Mouse (Mus musculus): ENCODE measurements at regions not wholly inside any gene's neighbourhood (a gene's known extent, or its start where the extent isn't known, plus 50 kb on each side); places are given as distances from the start of the nearest gene placed in this dataset.
A peak's percentile ranks its signal among the peaks of the same experiment; 100 is the strongest.

GRCm38 (mm10) chr14:104006426-104006825, 162.2 kb upstream of the Ednrb start:
- DNase-seq, result no peak

- no peak for DNase-seq
These were observed 160.9 kb upstream of the Ednrb start for GRCm38 (mm10) chr14:104005132-104005531.

GRCm38 (mm10) chr14:104002421-104002820, 158.2 kb upstream of the Ednrb start:
- DNase-seq, result no peak

DNA sequence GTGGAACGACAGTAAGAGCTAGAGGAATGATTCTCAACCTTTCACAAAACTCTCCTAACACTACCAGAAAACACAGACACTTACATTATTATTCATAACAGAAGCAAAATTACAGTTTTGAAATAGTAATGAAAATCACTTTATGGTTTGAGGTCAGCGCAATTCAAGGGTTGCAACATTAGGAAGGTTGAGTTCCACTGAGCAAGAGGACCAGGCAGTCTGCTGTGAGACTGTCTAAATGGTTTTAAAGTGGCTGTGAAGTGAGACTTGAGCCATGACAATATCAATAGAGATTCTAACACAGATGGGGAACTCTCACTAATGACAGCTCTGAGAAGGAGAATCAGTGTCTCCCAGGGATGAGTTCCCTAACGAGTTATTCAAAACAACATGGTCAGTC, 146.2 kb upstream of the Ednrb start:
- no peak for DNase-seq

DNA sequence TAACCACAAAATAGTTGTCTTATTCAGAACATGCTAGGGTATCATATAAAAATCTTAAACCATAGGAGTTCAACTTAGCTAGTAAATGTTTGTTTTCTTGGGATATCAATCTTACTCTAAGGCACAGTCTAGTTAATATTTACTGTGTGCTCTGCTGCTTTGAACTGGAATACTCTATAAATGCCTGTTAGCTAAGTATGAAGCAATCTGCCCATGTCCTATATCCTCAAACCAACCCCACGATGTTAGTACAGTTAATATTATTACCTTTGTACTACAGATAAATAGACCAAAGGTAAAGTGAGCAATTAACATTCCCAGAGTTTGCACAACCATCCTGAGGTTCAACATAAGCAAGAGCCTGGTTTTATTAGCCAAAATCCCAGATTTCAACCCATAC, 145.7 kb upstream of the Ednrb start:
- no peak for DNase-seq

- no peak for DNase-seq
These were observed 143.1 kb upstream of the Ednrb start for GRCm38 (mm10) chr14:103987266-103987665.

GRCm38 (mm10) chr14:103984349-103984748, 140.1 kb upstream of the Ednrb start:
- DNase-seq, result no peak

- no peak for DNase-seq
These were observed 134.6 kb upstream of the Ednrb start for GRCm38 (mm10) chr14:103978808-103979207.

GRCm38 (mm10) chr14:103977769-103978168, 133.6 kb upstream of the Ednrb start:
- no peak for DNase-seq

- no peak for DNase-seq
These were observed 129.8 kb upstream of the Ednrb start for GRCm38 (mm10) chr14:103973955-103974354.

GRCm38 (mm10) chr14:103973111-103973510, 128.9 kb upstream of the Ednrb start:
- DNase-seq, result no peak

DNA sequence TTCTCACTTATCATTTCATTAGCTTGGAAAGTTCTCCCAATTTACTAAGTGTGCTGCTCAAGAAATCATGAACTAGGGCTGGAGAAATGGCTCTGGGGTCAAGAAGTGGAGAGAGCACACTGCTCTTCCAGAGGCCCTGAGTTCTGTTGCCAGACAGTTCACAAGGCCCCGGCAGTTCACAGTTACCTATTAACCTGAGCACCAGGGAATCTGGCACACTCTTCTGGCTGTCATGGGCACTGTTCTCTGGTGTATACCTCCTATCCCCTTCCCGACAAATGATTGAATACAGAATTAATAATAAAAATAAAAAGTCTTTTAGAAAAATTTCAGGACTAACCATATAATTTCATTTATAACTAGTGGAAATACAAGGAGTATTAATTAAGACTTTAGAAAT, 125.1 kb upstream of the Ednrb start:
- peak; percentile 41 for DNase-seq

- no peak for DNase-seq
These were observed 122.1 kb upstream of the Ednrb start for GRCm38 (mm10) chr14:103966293-103966692.

DNA sequence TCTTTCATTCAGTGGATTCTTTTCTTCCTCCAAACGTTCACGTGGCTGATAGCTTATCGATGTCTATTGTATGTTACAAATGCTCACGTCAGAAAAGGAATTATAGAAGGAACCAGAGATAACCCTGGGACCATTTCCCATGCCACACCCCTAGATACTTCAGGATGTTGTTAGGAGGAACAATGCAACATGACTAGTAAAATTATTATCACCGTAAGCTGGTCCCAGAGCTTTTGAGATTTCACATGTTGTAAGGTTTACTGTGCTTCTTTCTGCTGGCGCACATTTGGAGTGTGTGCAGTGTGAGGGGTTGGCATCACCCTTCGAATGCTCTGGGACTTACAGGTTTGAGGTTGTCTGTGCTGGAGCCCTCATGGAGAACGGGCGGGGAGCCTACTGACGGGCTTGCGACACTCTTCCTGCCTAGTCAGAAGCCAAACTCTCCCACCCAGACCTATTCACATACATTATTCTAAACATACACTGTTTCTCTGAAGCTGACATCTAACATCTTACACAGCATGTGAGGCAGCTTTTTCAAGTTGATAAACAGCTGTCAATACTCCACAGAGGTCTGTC, 118.2 kb upstream of the Ednrb start:
- no peak for DNase-seq

DNA sequence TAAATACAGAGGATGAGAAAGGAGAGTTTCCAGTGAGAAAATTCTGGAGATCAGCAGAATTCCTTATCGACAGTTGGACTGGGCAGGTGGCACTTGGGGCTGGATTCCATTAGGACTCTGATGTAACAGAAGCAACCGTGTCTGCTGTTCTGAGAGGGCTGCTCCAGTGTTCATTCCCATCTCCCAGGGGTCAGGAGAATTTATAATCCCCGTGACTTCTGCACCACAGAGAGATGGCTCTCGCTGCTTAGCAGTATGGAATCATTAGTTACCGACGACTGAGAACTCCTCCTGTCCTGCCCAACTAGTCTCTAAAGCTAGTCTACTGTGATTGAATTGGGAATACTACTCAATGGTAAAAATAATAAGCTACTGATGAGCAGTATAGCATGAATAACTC, 107.7 kb upstream of the Ednrb start:
- DNase-seq, result no peak

DNA sequence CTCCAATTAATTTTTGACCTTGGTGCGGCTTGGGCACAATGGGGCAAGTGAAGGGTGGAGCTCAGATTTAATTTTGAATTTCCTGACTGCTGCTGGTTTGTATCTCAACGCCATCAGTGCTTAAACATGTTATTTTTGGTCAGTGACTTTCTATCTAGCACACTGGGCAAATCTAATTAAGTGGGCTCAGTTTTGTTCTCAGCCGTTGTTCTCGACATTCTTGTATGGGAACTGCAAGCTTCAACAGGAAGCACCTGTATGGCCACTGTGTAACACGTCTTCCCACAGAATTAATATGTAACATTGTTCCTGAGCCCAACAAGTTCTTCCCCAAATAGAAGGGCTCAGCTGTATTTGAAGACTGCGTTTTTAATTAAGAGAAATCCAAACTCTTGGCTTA, 105.7 kb upstream of the Ednrb start:
- DNase-seq, result no peak

- no peak for DNase-seq
These were observed 104.0 kb upstream of the Ednrb start for GRCm38 (mm10) chr14:103948026-103948777.

GRCm38 (mm10) chr14:103945753-103946152, 101.6 kb upstream of the Ednrb start:
- no peak for DNase-seq

GRCm38 (mm10) chr14:103939867-103940266, 95.7 kb upstream of the Ednrb start:
- no peak for DNase-seq

DNA sequence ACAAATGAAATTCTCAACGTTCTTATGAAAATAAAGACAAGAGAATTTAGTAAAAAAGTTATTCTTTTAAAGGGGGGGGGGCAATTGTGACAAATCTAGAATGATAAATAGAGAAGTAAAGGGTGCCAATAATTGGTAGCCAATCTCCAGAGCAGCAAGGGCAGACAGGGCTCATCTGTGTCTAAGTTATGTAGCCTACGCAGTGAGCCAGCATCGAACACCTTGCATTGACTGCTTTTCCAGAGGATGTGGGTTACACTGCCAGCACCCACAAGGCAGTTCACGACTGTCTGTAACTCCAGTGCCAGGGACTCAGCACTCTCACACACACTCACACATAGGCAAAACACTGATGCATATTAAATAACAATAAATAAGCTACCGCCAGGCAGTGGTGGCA, 94.7 kb upstream of the Ednrb start:
- DNase-seq, result no peak

GRCm38 (mm10) chr14:103938201-103938600, 94.0 kb upstream of the Ednrb start:
- peak; percentile 50 for DNase-seq

DNA sequence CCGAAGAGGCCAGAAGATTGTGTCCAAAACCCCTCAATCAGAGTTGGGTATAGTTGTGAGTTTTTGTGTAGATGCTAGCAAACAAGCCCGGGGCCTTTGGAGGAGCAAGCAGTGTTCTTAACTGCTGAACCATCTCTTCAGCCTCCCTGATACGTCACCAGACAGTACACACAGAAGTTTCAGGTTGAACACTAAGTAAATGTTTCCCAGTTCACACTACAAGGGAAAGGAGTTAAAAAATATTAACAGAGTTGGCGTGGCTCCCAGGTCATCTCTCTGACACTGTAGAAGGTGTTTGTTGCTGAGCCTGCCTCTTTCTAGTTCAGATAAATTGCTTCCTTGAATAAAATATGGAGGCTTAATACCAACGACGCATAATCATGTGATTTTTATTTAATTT, 93.5 kb upstream of the Ednrb start:
- DNase-seq, result peak; percentile 70

GRCm38 (mm10) chr14:103933813-103934212, 89.6 kb upstream of the Ednrb start:
- DNase-seq, result no peak

DNA sequence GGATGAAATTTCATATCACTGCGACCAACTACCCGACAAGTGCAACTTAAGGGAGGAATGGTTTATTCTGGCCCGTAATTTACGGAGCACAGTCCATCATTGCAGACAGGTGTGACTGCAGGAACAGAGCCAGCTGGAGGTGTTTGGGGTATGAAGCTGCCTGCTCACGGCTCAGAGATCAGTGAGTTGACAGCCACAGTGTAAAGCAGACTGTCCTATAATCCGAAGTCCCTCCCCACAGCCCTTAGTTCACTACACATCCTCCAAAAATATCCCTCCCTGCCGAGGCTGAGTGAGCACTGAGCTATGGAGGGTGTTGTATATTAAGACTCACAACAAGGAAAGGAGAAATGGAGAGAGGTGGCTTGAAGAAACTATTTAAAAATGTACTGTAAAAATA, 88.0 kb upstream of the Ednrb start:
- no peak for DNase-seq
